Mouse (Mus musculus) bone marrow macrophage, adult 2 months (primary cell): ENCODE results near the gene Ms4a1.

Experiments
- CTCF ChIP-seq: IDR thresholded peaks from 2 replicates; pipeline ENCODE4 v1.5.1; 2012; ENCODE audit warnings: low read depth, mild to moderate bottlenecking, low read length, moderate library complexity
- POLR2A ChIP-seq: IDR thresholded peaks from 2 replicates; pipeline ENCODE4 v1.6.1; 2012; ENCODE audit warnings: mild to moderate bottlenecking, low read depth, low read length, borderline replicate concordance

DNA sequence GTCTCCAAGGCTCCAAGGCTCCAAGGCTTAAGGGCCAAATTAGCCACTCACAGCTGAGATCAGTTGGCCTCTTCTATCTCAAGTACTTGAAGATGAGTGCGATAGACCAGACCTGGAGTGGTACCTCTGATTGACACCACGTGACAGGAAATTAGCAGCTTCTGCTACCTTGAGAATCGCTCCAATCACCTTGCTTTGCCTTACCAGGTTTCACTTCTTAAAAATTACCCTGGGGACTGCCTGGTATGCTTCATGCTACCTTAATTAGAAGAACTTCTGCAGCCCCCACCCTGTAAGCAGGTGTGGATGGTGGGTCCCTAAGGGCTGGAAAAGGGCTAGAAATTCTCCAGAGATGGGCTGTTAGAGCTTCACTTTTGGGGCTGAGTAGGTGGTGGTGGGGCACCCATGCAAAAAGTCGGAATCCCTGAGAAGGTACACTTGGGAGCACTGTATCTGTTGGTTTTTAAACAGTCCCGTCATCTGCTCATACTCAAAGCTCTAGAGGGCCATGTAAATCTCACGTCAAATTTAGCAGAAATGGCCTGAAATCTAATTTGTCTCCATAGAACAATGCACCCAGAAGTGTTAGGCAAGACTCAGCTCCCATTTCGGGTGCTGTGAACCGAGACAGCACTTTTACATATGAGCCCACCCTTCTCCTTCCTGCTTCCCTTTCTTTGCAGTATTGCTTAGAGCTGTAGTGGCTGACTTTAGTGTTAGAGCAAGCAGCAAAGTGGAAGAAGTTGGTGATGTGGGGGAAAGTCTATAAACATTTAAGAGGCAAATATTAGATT is at the start of gene Ms4a1:
- TF ChIP-seq CTCF (no peak), POLR2A (no peak)
